ENCODE assay signal across 23 mouse cellular contexts in genomic region chr2:168738854-168739253, GRCm38 (mm10). TPM values are rescaled to one million over a fixed set of nuclear protein-coding genes. Genes with fewer than 3 reads are reported as not detected.
DNase-seq lines count a peak whose midpoint lies in the region; ATAC-seq lines count a peak whose summit lies in the region.
"Had no signal": no experiment of that assay in that cellular context is flagged by ENCODE, and none has a peak within 500 bp of the region (broad histone marks: within the 10 kb centered on the region; RNA-seq: fewer than 3 reads in every experiment).

No protein-coding gene starts in this region.

- H3K27ac ChIP-seq in hindbrain, embryonic 11.5 days (ENCODE audit: low read depth, low read length) = no peak overlapping the region
- H3K27ac ChIP-seq: embryonic facial prominence, embryonic 15.5 days; kidney, postnatal 0 days; limb, embryonic 10.5 days; lung, embryonic 15.5 days; midbrain, embryonic 12.5 days; neural tube, embryonic 13.5 days had no signal

- peak; percentile 35 to 49 for DNase-seq in cerebellum, postnatal 10 days
- DNase-seq in cerebellum, postnatal 36 days = no peak
- DNase-seq in kidney, postnatal 4 days = peak; percentile 21 to 32
- DNase-seq in kidney, postnatal 14 days = no peak
- DNase-seq in thymus, postnatal 4 days = peak; percentile 35
- no peak for DNase-seq in thymus, postnatal 10 days (ENCODE audit: low spot score in 2 of 2)
- DNase-seq in hindbrain, embryonic 11.5 days (ENCODE audit: low spot score) = no peak
- DNase-seq: adrenal gland, postnatal 25 days; B cell, adult 2 months; cerebellum, adult 18-20 months; heart, adult 11 months; heart, postnatal 36 days; kidney, adult 18-20 months had no signal

- no peak for ATAC-seq in monocyte, adult 5-6 weeks (replicated peaks; ENCODE audit: insufficient number of reproducible peaks, low FRiP score, low TSS enrichment, poor library complexity, severe bottlenecking)
- ATAC-seq in hindbrain, embryonic 11.5 days (ENCODE audit: low FRiP score) = no peak
- ATAC-seq: hindbrain, embryonic 16.5 days had no signal

- no peak overlapping the region for H3K4me2 ChIP-seq in hindbrain, embryonic 11.5 days (replicated peaks; ENCODE audit: low read depth, low read length)
- H3K4me2 ChIP-seq: embryonic facial prominence, embryonic 15.5 days; lung, embryonic 15.5 days; midbrain, embryonic 12.5 days; neural tube, embryonic 13.5 days had no signal

- no peak overlapping the region for H3K9ac ChIP-seq in hindbrain, embryonic 11.5 days (ENCODE audit: low read depth, low read length)
- H3K9ac ChIP-seq: embryonic facial prominence, embryonic 15.5 days; lung, embryonic 15.5 days; midbrain, embryonic 12.5 days; neural tube, embryonic 13.5 days had no signal

- H3K36me3 ChIP-seq in hindbrain, embryonic 11.5 days (ENCODE audit: control insufficient read depth, insufficient read depth, low read length) = no peaks in the 10 kb centered on the region
- H3K36me3 ChIP-seq: embryonic facial prominence, embryonic 15.5 days; G1E; limb, embryonic 10.5 days; lung, embryonic 15.5 days; midbrain, embryonic 12.5 days had no signal

- no peaks in the 10 kb centered on the region for H3K9me3 ChIP-seq in hindbrain, embryonic 11.5 days (ENCODE audit: control insufficient read depth, low read length)
- H3K9me3 ChIP-seq: embryonic facial prominence, embryonic 15.5 days; limb, embryonic 10.5 days; lung, embryonic 15.5 days; midbrain, embryonic 12.5 days; neural tube, embryonic 13.5 days had no signal

- H3K4me1 ChIP-seq in hindbrain, embryonic 11.5 days (replicated peaks; ENCODE audit: control insufficient read depth, insufficient read depth, low read length) = no peaks in the 10 kb centered on the region

- H3K27me3 ChIP-seq in hindbrain, embryonic 11.5 days (ENCODE audit: control insufficient read depth, insufficient read depth, low read length) = no peaks in the 10 kb centered on the region
- H3K27me3 ChIP-seq: embryonic facial prominence, embryonic 15.5 days; lung, embryonic 15.5 days; neural tube, embryonic 13.5 days had no signal

- 97% methylated on average over 1 of the region's 1 CpGs for WGBS in hindbrain, embryonic 11.5 days

- no peak overlapping the region for H3K4me3 ChIP-seq in hindbrain, embryonic 11.5 days (ENCODE audit: low read depth, low read length)
- H3K4me3 ChIP-seq: embryonic facial prominence, embryonic 15.5 days; limb, embryonic 10.5 days; lung, embryonic 15.5 days; midbrain, embryonic 12.5 days; neural tube, embryonic 13.5 days had no signal

RNA-seq across cellular contexts. Expression of gene Atp9a, which starts 3.4 kb away (rescaled TPM):
- total RNA-seq in monocyte, adult 5-6 weeks (2017) = 0.32 to 1.3 TPM (median 0.38 TPM) in 3 replicates
- 12.8 and 14.6 TPM in 2 replicates for polyA plus RNA-seq in hindbrain, embryonic 11.5 days (2014; fragmentation: Nextera tagmentation; extraction: Ambion mirVana)
- total RNA-seq: G1E had no signal
- polyA plus RNA-seq: G1E had no signal

RNA-seq across cellular contexts. Expression of gene Sall4, which starts 28.9 kb away (rescaled TPM):
- total RNA-seq in monocyte, adult 5-6 weeks (2017) = not detected in 3 replicates
- 7.1 and 7.3 TPM in 2 replicates for polyA plus RNA-seq in hindbrain, embryonic 11.5 days (2014; fragmentation: Nextera tagmentation; extraction: Ambion mirVana)
- total RNA-seq: adrenal gland, postnatal 25 days; liver, adult 2 months had no signal
- polyA plus RNA-seq: G1E; kidney, postnatal 0 days; liver, adult 2 months had no signal

Comparison
In these comparisons a context has a peak if more than half of its experiments do, and no peak if none do; other contexts are left out.
1. DNase-seq: peak in cerebellum, postnatal 10 days (2 of 2), kidney, postnatal 4 days (2 of 2) and thymus, postnatal 4 days (single experiment); none in cerebellum, postnatal 36 days (0 of 2), kidney, postnatal 14 days (single experiment), thymus, postnatal 10 days (0 of 2) and hindbrain, embryonic 11.5 days (single experiment).